Mouse (Mus musculus): ENCODE measurements around the gene Slc35a3.
"Not testable (repeated sequence)": the region's sequence is repeated elsewhere in the genome, so short reads cannot be mapped to it uniquely, and the experiment has no call there.

The Slc35a3 gene

GRCm38 (mm10) chr3:116705637-116706204 lies 6.9 kb downstream of the Slc35a3 start:
- in situ Hi-C loops (cut with MboI; ENCODE audit: low pct_unique_long_range_greater_than_20kb in 1 of 2, low sequenced_read_pairs in 2 of 2, unreplicated experiment in 1 of 2): no loop called here

- in situ Hi-C loops (cut with MboI; ENCODE audit: low pct_unique_long_range_greater_than_20kb in 1 of 2, low sequenced_read_pairs in 2 of 2, unreplicated experiment in 1 of 2): no loop called here
These were observed 8.8 kb downstream of the Slc35a3 start for GRCm38 (mm10) chr3:116703835-116704234.

GRCm38 (mm10) chr3:116702647-116703272 lies 9.9 kb downstream of the Slc35a3 start:
- in situ Hi-C loops (cut with MboI; ENCODE audit: low pct_unique_long_range_greater_than_20kb in 1 of 2, low sequenced_read_pairs in 2 of 2, unreplicated experiment in 1 of 2): no loop called here

- in situ Hi-C loops (cut with MboI; ENCODE audit: low pct_unique_long_range_greater_than_20kb in 1 of 2, low sequenced_read_pairs in 2 of 2, unreplicated experiment in 1 of 2): no loop called here
These were observed 11.0 kb downstream of the Slc35a3 start for GRCm38 (mm10) chr3:116701601-116702000.

GRCm38 (mm10) chr3:116698786-116699185 lies 13.8 kb downstream of the Slc35a3 start:
- in situ Hi-C loops (cut with MboI; ENCODE audit: low pct_unique_long_range_greater_than_20kb in 1 of 2, low sequenced_read_pairs in 2 of 2, unreplicated experiment in 1 of 2): no loop called here

GRCm38 (mm10) chr3:116695666-116695985 lies 17.0 kb downstream of the Slc35a3 start:
- in situ Hi-C loops (cut with MboI; ENCODE audit: low pct_unique_long_range_greater_than_20kb in 1 of 2, low sequenced_read_pairs in 2 of 2, unreplicated experiment in 1 of 2): no loop called here

GRCm38 (mm10) chr3:116694955-116695665 lies 17.5 kb downstream of the Slc35a3 start:
- in situ Hi-C loops (cut with MboI; ENCODE audit: low pct_unique_long_range_greater_than_20kb in 1 of 2, low sequenced_read_pairs in 2 of 2, unreplicated experiment in 1 of 2): no loop called here

GRCm38 (mm10) chr3:116694312-116694711 lies 18.3 kb downstream of the Slc35a3 start:
- in situ Hi-C loops (cut with MboI; ENCODE audit: low pct_unique_long_range_greater_than_20kb in 1 of 2, low sequenced_read_pairs in 2 of 2, unreplicated experiment in 1 of 2): no loop called here

- in situ Hi-C loops (cut with MboI; ENCODE audit: low pct_unique_long_range_greater_than_20kb in 1 of 2, low sequenced_read_pairs in 2 of 2, unreplicated experiment in 1 of 2): no loop called here
These were observed 31.5 kb downstream of the Slc35a3 start, which contains the start of gene Gm43191 for GRCm38 (mm10) chr3:116681160-116681559. Gene Gm43191 (minus strand): TSS chr3:116681260.

- in situ Hi-C loops (cut with MboI; ENCODE audit: low pct_unique_long_range_greater_than_20kb in 1 of 2, low sequenced_read_pairs in 2 of 2, unreplicated experiment in 1 of 2): loop anchor here in 1 of 2 experiments (10.0 kb wide), 1 partner anchor 81 kb away; no protein-coding TSS in a partner anchor
These were observed 48.4 kb downstream of the Slc35a3 start for GRCm38 (mm10) chr3:116664281-116664680.

- in situ Hi-C loops (cut with MboI; ENCODE audit: low pct_unique_long_range_greater_than_20kb in 1 of 2, low sequenced_read_pairs in 2 of 2, unreplicated experiment in 1 of 2): loop anchor here in 1 of 2 experiments (10.0 kb wide), 1 partner anchor 82 kb away; no protein-coding TSS in a partner anchor
These were observed 50.2 kb downstream of the Slc35a3 start, which contains the start of gene Mfsd14a for GRCm38 (mm10) chr3:116662463-116662863. Gene Mfsd14a (minus strand): TSS chr3:116662677.

- in situ Hi-C loops (cut with MboI; ENCODE audit: low pct_unique_long_range_greater_than_20kb in 1 of 2, low sequenced_read_pairs in 2 of 2, unreplicated experiment in 1 of 2): loop anchor here in 1 of 2 experiments (10.0 kb wide), 1 partner anchor 83 kb away; no protein-coding TSS in a partner anchor
These were observed 50.7 kb downstream of the Slc35a3 start for GRCm38 (mm10) chr3:116661870-116662414.

- in situ Hi-C loops (cut with MboI; ENCODE audit: low pct_unique_long_range_greater_than_20kb in 1 of 2, low sequenced_read_pairs in 2 of 2, unreplicated experiment in 1 of 2): loop anchor here in 1 of 2 experiments (10.0 kb wide), 1 partner anchor 83 kb away; no protein-coding TSS in a partner anchor
These were observed 51.3 kb downstream of the Slc35a3 start for GRCm38 (mm10) chr3:116661288-116661869.

- in situ Hi-C loops (cut with MboI; ENCODE audit: low pct_unique_long_range_greater_than_20kb in 1 of 2, low sequenced_read_pairs in 2 of 2, unreplicated experiment in 1 of 2): loop anchor here in 1 of 2 experiments (10.0 kb wide), 1 partner anchor 85 kb away; no protein-coding TSS in a partner anchor
These were observed 52.7 kb downstream of the Slc35a3 start for GRCm38 (mm10) chr3:116659856-116660430.

- in situ Hi-C loops (cut with MboI; ENCODE audit: low pct_unique_long_range_greater_than_20kb in 1 of 2, low sequenced_read_pairs in 2 of 2, unreplicated experiment in 1 of 2): no loop called here
These were observed 53.6 kb downstream of the Slc35a3 start for GRCm38 (mm10) chr3:116658928-116659565.

- in situ Hi-C loops (cut with MboI; ENCODE audit: low pct_unique_long_range_greater_than_20kb in 1 of 2, low sequenced_read_pairs in 2 of 2, unreplicated experiment in 1 of 2): no loop called here
These were observed 56.3 kb downstream of the Slc35a3 start for GRCm38 (mm10) chr3:116656184-116656965.

- in situ Hi-C loops (cut with MboI; ENCODE audit: low pct_unique_long_range_greater_than_20kb in 1 of 2, low sequenced_read_pairs in 2 of 2, unreplicated experiment in 1 of 2): not testable (repeated sequence)
These were observed 58.6 kb downstream of the Slc35a3 start for GRCm38 (mm10) chr3:116654051-116654450.
